Mouse (Mus musculus) mesoderm, embryonic 11.5 days (tissue): ENCODE data around the gene Cib3.

Source experiments
- DNase-seq: peaks from one replicate; pipeline ENCODE4 v3.0.0-alpha.2; 2012; ENCODE audit warnings: low read depth, low spot score

Gene Cib3

GRCm38 (mm10) chr8:72212751-72213150, at the start of gene Cib3:
Gene Cib3, minus strand, starts transcription at chr8:72212837.
- no peak for DNase-seq

DNA sequence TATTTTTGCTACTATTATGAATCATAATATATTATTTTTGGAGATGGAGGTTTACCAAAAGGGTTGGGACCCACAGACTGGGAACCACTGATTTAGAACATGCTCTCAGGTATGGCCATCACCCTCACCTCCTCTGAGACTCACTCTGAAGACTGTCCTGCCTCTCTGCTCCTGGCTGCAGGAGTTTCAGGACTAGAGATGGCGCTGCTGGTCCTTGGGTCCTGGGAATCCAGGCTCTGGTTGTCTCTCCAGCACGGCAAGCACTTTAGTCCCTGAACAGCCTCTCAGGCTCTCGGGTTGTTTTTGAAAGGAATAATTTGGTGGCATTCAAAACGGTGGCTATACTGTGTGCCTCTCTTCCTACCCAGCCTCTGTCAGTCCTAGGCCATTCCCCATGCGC, 49.2 kb upstream of the Cib3 start:
- DNase-seq, result no peak

DNA sequence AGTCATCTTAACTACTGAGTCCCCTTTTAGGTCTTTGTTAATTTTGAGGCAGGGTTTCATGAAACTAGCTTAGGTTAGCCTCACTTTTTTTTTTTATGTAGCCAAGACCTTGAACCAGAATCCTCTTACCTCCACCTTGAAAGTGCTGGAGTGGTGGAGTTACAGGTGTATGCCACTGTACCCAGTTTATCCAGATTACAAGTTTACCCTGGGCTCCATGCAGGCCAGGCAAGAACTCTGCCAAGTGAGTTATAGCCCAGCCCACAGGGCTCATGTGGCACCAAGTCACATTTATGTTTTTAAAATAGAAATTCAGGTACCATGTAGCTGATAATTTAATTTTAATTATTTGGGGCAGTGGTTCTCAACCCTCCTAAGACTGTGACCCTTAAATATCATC, 48.8 kb upstream of the Cib3 start:
- no peak for DNase-seq

DNA sequence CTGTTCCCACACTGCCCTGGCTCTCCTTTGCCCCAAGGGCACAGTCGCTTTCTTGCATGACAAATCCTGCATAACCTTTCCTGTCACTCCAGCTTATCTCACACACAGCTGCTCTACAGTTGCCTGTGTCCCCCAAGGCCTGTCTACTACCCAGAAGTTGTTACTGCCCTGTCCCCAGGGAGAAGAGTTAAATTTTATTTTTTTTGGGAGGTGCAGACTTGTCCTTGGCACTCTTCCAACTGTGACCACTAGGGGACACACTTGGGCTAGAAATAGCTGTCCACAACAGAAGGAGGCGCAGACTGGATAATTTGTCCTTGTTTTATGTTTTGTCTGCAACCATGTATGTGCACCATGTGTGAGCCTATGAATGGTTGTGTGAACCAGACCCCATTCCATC, 48.4 kb upstream of the Cib3 start:
- DNase-seq, result peak; percentile 81

DNA sequence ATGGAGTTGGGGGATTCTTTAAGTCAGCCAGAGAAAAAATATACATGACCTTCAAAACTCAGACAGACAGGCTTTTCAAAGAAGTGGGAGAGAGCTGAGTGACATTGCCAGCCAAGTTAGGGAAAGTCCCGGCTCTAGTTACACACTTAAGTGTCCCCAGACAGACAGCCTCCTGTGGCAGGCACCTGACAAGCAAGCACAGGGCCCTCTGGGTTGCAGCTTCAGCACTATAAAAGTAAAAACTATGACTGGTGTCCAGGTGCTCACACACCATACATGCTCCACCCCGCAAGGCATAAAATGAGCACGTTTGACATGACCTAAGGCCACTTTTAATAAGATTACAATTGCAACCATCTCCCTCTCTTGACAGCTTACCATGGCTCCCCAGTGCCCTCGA, 47.9 kb upstream of the Cib3 start:
- no peak for DNase-seq

GRCm38 (mm10) chr8:72259862-72260261, 47.2 kb upstream of the Cib3 start:
- no peak for DNase-seq

DNA sequence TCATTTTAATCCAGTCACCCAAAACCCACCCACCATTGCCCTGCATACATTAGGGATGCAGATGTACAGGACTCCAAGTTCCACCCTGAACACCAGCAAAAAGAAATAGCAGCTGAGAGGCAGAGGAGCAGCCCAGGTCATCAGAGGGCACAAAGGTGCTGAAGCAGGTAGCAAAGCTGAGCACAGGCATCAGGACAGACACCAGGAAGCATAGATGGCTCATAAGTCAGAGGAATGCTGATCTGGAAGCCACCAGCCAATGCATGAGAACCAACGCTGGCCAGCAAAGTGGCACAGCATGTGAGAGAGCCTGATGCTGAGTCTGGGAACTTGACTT, 45.2 kb upstream of the Cib3 start:
- no peak for DNase-seq

DNA sequence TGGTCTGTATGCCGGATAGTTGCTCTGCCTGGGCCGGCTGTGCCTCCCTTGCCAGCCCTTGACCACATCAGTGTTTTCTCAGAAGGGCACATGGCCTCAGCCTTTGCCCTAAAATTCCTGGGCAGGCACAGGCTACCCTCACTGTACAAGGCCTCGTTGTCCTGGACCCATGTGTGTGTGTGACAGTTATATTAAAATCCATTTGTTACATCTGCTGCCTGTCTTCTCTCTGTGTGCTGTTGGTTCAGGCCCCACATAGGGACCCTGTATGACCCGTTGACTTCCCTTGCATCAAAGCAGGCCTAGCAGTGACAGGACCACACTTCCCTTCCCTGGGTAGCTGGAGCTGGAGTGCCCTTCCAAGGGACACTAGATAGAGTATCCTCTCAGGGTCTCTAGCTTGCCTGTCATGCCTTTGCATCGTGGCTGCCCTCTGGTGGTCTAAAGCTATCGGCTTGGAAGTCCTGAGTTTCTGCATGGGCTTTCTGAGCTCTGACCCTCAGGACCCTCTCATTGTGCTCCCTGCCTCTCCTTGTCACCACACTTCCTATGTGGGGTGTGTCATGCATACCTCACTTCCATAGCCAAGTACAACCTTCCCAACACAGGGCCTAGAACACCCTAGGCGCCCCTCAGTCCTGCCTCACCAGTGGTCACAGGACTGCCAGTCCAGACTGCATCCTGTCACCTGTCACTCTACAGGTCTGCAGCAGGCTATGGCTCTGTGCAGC, 44.7 kb upstream of the Cib3 start:
- DNase-seq, result peak; percentile 53

- no peak for DNase-seq
Measured at GRCm38 (mm10) chr8:72244610-72245009, 32.0 kb upstream of the Cib3 start.

DNA sequence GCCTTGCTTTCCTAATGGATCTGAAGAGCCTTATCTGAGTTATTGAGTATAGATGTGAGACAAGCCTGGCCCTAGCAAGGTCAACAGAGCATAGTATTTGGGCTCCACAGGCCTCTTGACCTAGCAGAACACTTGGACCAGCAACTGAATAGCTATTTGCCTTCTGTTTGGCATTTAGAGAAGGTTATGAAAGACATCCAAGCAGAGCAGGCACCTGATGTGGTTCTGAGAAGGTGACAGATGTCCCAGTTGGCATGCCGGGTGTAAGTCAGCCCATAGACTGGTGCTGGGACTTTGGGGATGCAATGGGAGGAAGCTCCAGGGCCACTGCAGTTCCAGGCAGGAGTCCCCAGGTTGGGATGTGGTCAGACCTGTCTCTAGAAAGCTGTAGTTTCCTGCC, 29.6 kb upstream of the Cib3 start:
- no peak for DNase-seq

- no peak for DNase-seq
Measured at GRCm38 (mm10) chr8:72240951-72241350, 28.3 kb upstream of the Cib3 start.

- no peak for DNase-seq
Measured at GRCm38 (mm10) chr8:72240403-72240763, 27.7 kb upstream of the Cib3 start.

GRCm38 (mm10) chr8:72239499-72240402, 27.1 kb upstream of the Cib3 start, which contains the start of gene Ap1m1:
Gene Ap1m1, plus strand, starts transcription at chr8:72240018.
- peak; percentile 99 for DNase-seq

- DNase-seq, result no peak
Measured at GRCm38 (mm10) chr8:72222656-72223055, 10.0 kb upstream of the Cib3 start.

DNA sequence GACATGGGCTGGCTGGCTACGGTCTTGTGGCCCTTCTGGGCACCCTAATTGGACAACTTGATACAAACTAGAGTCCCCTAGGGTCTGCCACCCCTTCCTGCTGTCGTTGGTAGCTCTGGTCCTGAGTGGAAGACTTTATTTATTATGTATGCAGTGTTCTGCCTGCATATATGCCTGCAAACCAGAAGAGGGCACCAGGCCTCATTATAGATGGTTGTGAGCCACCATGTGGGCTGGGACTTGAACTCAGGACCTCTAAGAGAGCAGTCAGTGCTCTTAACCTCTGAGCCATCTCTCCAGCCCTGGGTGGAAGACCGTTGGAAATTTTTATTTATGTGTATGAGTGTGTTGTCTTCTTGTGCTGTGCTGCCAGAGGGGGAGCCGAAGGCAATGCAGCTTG, 8.1 kb upstream of the Cib3 start:
- DNase-seq, result no peak

GRCm38 (mm10) chr8:72219541-72220363, 7.1 kb upstream of the Cib3 start, which contains the start of gene Fam32a:
Gene Fam32a, plus strand, starts transcription at chr8:72219730.
- peak; percentile 99 for DNase-seq

GRCm38 (mm10) chr8:72218781-72219540, 6.3 kb upstream of the Cib3 start:
- no peak for DNase-seq

- no peak for DNase-seq
Measured at GRCm38 (mm10) chr8:72215871-72216270, 3.2 kb upstream of the Cib3 start.

DNA sequence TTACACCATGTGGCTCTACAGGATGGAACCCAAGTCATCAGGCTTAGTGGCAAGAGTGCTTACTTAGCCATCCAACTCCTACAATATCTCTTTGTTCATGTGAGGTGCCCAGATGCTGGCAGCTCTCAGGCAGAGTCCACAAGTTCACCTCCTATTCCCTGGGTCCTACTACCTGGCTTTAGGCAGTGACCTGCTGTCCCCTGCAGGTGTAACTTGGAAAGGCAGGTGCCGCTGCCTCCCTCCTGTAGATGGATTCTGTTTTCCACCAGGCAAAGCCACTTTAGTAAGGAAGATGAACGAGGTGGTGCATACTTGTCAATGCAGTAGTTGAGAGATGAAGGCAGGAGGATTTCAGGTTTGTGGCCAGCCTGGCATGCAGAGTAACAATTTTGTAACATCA, 2.4 kb upstream of the Cib3 start:
- DNase-seq, result no peak

- DNase-seq, result no peak
Measured at GRCm38 (mm10) chr8:72213536-72213935, 899 bp upstream of the Cib3 start, which contains the start of gene Gm11034. Gene Gm11034, minus strand, starts transcription at chr8:72213636.

DNA sequence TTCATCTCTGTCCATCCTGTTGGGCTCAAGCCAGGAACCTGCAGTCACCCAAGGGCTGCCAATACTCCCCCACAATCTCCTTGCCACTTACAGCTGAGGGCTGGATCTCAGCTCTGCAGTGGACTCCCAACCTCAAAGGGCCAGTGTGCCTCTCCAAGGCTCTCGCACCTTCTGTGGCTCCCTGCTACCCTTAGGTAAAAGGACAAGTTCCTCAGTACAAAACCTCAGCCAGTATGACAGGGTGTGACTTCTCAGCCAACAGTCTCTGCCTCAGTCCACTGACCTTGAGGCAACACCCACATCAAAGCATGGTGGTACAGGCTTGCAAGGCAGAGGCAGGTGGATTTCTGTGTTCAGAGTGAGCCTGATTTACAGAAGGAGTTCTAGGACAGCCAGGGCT, 791 bp downstream of the Cib3 start:
- DNase-seq, result no peak
